Comparison of ENCODE assay signal across 13 mouse cellular contexts in the genomic region with DNA sequence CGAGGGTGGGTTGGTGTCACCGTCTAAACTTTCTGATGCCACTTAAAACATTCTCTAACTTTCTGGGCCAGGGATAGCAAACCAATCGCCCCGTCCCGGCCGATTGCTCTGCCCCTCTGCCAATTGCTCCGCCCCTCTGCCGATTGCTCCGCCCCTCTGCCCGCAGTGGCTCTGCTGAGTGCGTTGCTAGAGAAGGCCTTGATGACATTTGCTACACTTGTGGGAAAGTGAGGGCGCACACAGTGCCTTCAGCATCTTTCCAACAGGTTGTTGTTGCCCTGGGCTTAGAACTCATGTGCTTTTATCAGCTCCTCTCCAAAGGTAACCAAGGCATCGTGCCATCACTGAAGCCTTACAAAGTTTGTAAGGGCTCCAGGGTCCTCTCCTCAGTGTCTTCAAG. TPM values are rescaled to one million over a fixed set of nuclear protein-coding genes. Genes with fewer than 3 reads are reported as not detected.
DNase-seq lines count a peak whose midpoint lies in the region; ATAC-seq lines count a peak whose summit lies in the region.
"Had no signal": no experiment of that assay in that cellular context is flagged by ENCODE, and none has a peak within 500 bp of the region (broad histone marks: within the 10 kb centered on the region; RNA-seq: fewer than 3 reads in every experiment).

No protein-coding gene starts in this region.

- H3K4me3 ChIP-seq in megakaryocyte, embryonic 14.5 days (replicated peaks) = peak overlapping the region; percentile 26
- H3K4me3 ChIP-seq in stomach, embryonic 15.5 days (replicated peaks) = no peak overlapping the region
- H3K4me3 ChIP-seq: heart, adult 2 months; midbrain, embryonic 10.5 days had no signal

- ATAC-seq in megakaryocyte, adult 5-6 weeks (ENCODE audit: poor library complexity, severe bottlenecking) = no peak
- ATAC-seq in stomach, embryonic 15.5 days (ENCODE audit: insufficient read depth, low FRiP score, low read depth) = no peak

- no peaks in the 10 kb centered on the region for H3K9me3 ChIP-seq in megakaryocyte, embryonic 14.5 days
- H3K9me3 ChIP-seq in stomach, embryonic 15.5 days = no peaks in the 10 kb centered on the region

- peak overlapping the region; percentile 19; the same call in 1 of the 2 replicates for H3K4me2 ChIP-seq in stomach, embryonic 15.5 days

- no peak overlapping the region for H3K9ac ChIP-seq in stomach, embryonic 15.5 days

- intact Hi-C loops in heart, postnatal 36 days (cut with DNase I) = no loop called here

- H3K27me3 ChIP-seq in megakaryocyte, embryonic 14.5 days (replicated peaks) = peaks cover 7% of the 10 kb centered on the region
- H3K27me3 ChIP-seq in stomach, embryonic 15.5 days (replicated peaks) = no peaks in the 10 kb centered on the region
- H3K27me3 ChIP-seq: CH12.LX had no signal

- no peak overlapping the region for H3K27ac ChIP-seq in stomach, embryonic 15.5 days
- H3K27ac ChIP-seq: heart, adult 2 months; midbrain, embryonic 10.5 days had no signal

- DNase-seq in R1 (ENCODE audit: low read depth, low spot score) = peak; percentile 57
- DNase-seq in liver = peak; percentile 79
- no peak for DNase-seq in heart, postnatal 36 days
- DNase-seq in urinary bladder, postnatal 14 days (ENCODE audit: low spot score) = no peak
- DNase-seq: cerebellum, adult 8-10 months; heart, adult 2 months; kidney, adult 2 months; thymus, postnatal 36 days had no signal

- H3K4me1 ChIP-seq in megakaryocyte, embryonic 14.5 days = peaks cover 82% of the 10 kb centered on the region
- H3K4me1 ChIP-seq in stomach, embryonic 15.5 days = peaks cover 11% of the 10 kb centered on the region

- 24% methylated on average over 13 of the region's 13 CpGs for WGBS in stomach, embryonic 15.5 days

- H3K36me3 ChIP-seq in megakaryocyte, embryonic 14.5 days (replicated peaks; ENCODE audit: low read length) = peaks cover 24% of the 10 kb centered on the region
- no peaks in the 10 kb centered on the region for H3K36me3 ChIP-seq in stomach, embryonic 15.5 days
- H3K36me3 ChIP-seq: midbrain, embryonic 10.5 days had no signal

RNA-seq across cellular contexts. Expression of gene Cela1, which starts 2.5 kb away (rescaled TPM):
- polyA plus RNA-seq in megakaryocyte, embryonic 14.5 days (2012; ENCODE audit: insufficient read depth, low replicate concordance) = 12.5 and 23.0 TPM in 2 replicates
- total RNA-seq in megakaryocyte, adult 5-6 weeks (2015) = 3.5 and 6.2 TPM in 2 replicates
- total RNA-seq in megakaryocyte, adult 5-6 weeks (2017) = 1.8 and 4.2 TPM in 2 replicates
- 273 and 329 TPM in 2 replicates for polyA plus RNA-seq in stomach, embryonic 15.5 days (2015; fragmentation: Nextera tagmentation; extraction: Ambion mirVana)
- under 1 TPM in 1 of 2 experiments, not detected in 1; 0.98 TPM for total RNA-seq in heart, postnatal 36 days (2021)

RNA-seq across cellular contexts. Expression of gene Bin2, which starts 15.9 kb away (rescaled TPM):
- polyA plus RNA-seq in megakaryocyte, embryonic 14.5 days (2012; ENCODE audit: insufficient read depth, low replicate concordance) = 2,082 and 2,619 TPM in 2 replicates
- 309 and 324 TPM in 2 replicates for total RNA-seq in megakaryocyte, adult 5-6 weeks (2015)
- total RNA-seq in megakaryocyte, adult 5-6 weeks (2017) = 275 and 304 TPM in 2 replicates
- 7.1 TPM in 2 replicates for polyA plus RNA-seq in stomach, embryonic 15.5 days (2015; fragmentation: Nextera tagmentation; extraction: Ambion mirVana)
- total RNA-seq in heart, postnatal 36 days (2021) = 1 to 10 TPM; 1.6 TPM

RNA-seq across cellular contexts. Expression of gene Galnt6, which starts 43.9 kb away (rescaled TPM):
- 2.3 TPM in 1 of 2 replicates, not detected in the other for polyA plus RNA-seq in megakaryocyte, embryonic 14.5 days (2012; ENCODE audit: insufficient read depth, low replicate concordance)
- 3.6 and 4.2 TPM in 2 replicates for total RNA-seq in megakaryocyte, adult 5-6 weeks (2015)
- total RNA-seq in megakaryocyte, adult 5-6 weeks (2017) = 9.6 and 11.4 TPM in 2 replicates
- 4.0 and 4.4 TPM in 2 replicates for polyA plus RNA-seq in stomach, embryonic 15.5 days (2015; fragmentation: Nextera tagmentation; extraction: Ambion mirVana)
- under 1 TPM; 0.72 to 0.98 TPM for total RNA-seq in heart, postnatal 36 days (2021)

RNA-seq across cellular contexts. Expression of gene Smagp, which starts 48.5 kb away (rescaled TPM):
- polyA plus RNA-seq in megakaryocyte, embryonic 14.5 days (2012; ENCODE audit: insufficient read depth, low replicate concordance) = 57.2 and 75.5 TPM in 2 replicates
- total RNA-seq in megakaryocyte, adult 5-6 weeks (2015) = 1.1 and 3.2 TPM in 2 replicates
- total RNA-seq in megakaryocyte, adult 5-6 weeks (2017) = 0.51 and 4.5 TPM in 2 replicates
- 37.8 and 41.9 TPM in 2 replicates for polyA plus RNA-seq in stomach, embryonic 15.5 days (2015; fragmentation: Nextera tagmentation; extraction: Ambion mirVana)
- total RNA-seq in heart, postnatal 36 days (2021) = 10 to 100 TPM; 13.7 to 15.8 TPM

Comparison
In these comparisons a context has a peak if more than half of its experiments do, and no peak if none do; other contexts are left out.
1. DNase-seq: peak in R1 (single experiment) and liver (single experiment); none in heart, postnatal 36 days (0 of 2) and urinary bladder, postnatal 14 days (single experiment).
2. RNA of gene Bin2, which starts 15.9 kb away (total RNA-seq): 275 to 324 TPM in megakaryocyte, adult 5-6 weeks; 1.6 TPM in heart, postnatal 36 days; every median in the first group is over 100 times any median in the second.